Mouse (Mus musculus) megakaryocyte, embryonic 14.5 days (primary cell): ENCODE data around the gene Prepl.

Source experiments
- FLI1 ChIP-seq: IDR thresholded peaks from 2 replicates; pipeline ENCODE4 v1.6.1; 2012; ENCODE audit warnings: low read length, inconsistent platforms, mixed read lengths
- GATA1 ChIP-seq: IDR thresholded peaks from 3 replicates; pipeline ENCODE4 v1.6.1; 2012; ENCODE audit warnings: mixed read lengths, low read length, inconsistent platforms, borderline replicate concordance

- TF ChIP-seq GATA1 = no peak
- no peak for TF ChIP-seq FLI1
Observed at GRCm38 (mm10) chr17:85100232-85100631, 10.2 kb upstream of the Prepl start.
